Mouse (Mus musculus) ES-Bruce4 (cell line): ENCODE measurements around the gene Slc17a1.

Experiments
- CTCF ChIP-seq: IDR thresholded peaks from one replicate; pipeline ENCODE4 v1.8.1; 2011; ENCODE audit warnings: low read depth, low read length
- EP300 ChIP-seq: IDR thresholded peaks from 2 replicates; pipeline ENCODE4 v1.6.1; 2011; ENCODE audit warnings: low read depth, low read length; ENCODE audit not compliant: insufficient read depth
- POLR2A ChIP-seq: IDR thresholded peaks from one replicate; pipeline ENCODE4 v1.8.1; 2011; ENCODE audit warnings: low read length; ENCODE audit not compliant: insufficient read depth

DNA sequence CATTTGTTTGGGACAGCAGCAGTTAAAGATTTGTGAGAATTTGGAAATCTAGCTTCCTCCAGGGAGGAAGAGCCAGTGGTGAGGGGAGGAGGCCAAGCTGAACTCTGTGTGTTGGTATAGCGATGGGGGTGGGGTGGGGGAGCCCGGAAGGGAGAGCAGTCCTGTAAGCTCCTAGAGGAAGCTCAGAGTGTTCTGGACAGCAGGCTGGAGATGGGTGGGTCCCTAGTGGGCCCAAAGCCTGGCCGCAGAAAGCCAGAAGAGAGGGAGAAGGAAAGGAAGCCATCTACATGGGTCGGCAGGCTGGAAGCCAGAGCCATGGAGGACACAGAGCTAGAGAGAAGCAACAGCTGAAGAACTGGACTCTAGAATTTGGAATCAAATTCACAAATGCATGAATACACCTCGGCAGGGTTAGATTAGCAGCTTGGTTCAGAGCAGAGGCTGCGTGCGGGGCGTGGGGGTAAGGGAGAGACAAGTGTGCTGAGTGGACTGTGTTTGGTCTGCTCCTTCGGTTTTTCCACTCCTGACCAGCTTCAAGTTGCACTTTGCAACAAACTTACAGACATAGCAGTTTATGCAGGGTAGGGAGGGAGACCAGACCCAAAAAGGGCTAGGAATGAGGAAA, 1.4 kb upstream of the Slc17a1 start:
- TF ChIP-seq POLR2A (no peak), EP300 (no peak), CTCF (no peak)
